Mouse (Mus musculus): Measurements from ENCODE around the gene Prkab1.

DNA sequence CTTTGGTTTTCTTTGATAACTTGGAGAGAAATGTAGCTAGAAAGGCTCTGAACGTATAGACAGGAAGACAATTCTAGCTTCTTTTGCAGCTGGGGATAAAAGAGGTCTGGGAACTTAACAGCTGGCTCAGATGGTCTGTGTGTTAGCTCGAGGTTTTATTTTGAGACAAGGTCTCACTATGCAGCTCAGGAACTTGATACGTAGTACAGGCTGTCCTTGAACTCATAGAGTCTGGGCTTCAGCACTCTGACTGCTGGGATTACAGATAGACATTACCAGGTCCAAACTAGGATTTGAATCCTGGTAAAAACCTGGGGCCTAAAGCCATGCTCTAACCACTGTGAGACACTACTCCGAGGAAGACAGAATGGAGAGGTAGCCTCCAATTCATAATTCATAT lies 21.9 kb upstream of the Prkab1 start:
- TF ChIP-seq GATA1 (IDR thresholded peaks at IDR 0.05; ENCODE audit: borderline replicate concordance, low read length) (no peak), FLI1 (IDR thresholded peaks at IDR 0.05; ENCODE audit: low read length) (no peak)

Data from megakaryocyte, embryonic 14.5 days (primary cell).